Mouse (Mus musculus) kidney, embryonic 14.5 days (tissue): ENCODE results near the gene Fxyd3. TPM values are rescaled to one million over a fixed set of nuclear protein-coding genes. Genes with fewer than 3 reads are reported as not detected.

Experiments
- ATAC-seq: fragments of 200-750 bp; cut with Nextera tagmentation; 2 replicates; pipeline ENCODE4 v1.8.0; 2017; ENCODE audit warnings: moderate number of reproducible peaks, mild to moderate bottlenecking, moderate TSS enrichment, moderate library complexity; ENCODE audit not compliant: low FRiP score, low TSS enrichment
- H3K27ac ChIP-seq: fragments of 300-500 bp; sonication (generic); 2 replicates; pipeline ENCODE4 v1.5.1; 2014; ENCODE audit warnings: low read depth, mild to moderate bottlenecking, low read length, moderate library complexity, mixed read lengths
- H3K27me3 ChIP-seq: fragments of 300-500 bp; sonication (generic); 2 replicates; pipeline ENCODE4 v1.6.1; 2014; ENCODE audit warnings: mild to moderate bottlenecking, low read length; ENCODE audit not compliant: control insufficient read depth, insufficient read depth
- H3K36me3 ChIP-seq: fragments of 300-500 bp; sonication (generic); 2 replicates; pipeline ENCODE4 v1.6.1; 2014; ENCODE audit warnings: low read length, mixed read lengths; ENCODE audit not compliant: control insufficient read depth, insufficient read depth
- H3K4me1 ChIP-seq: fragments of 300-500 bp; sonication (generic); 2 replicates; pipeline ENCODE4 v1.6.1; 2014; ENCODE audit warnings: low read length, mixed read lengths; ENCODE audit not compliant: control insufficient read depth, insufficient read depth
- H3K4me2 ChIP-seq: fragments of 300-500 bp; sonication (generic); replicated peaks from 2 replicates; pipeline ENCODE4 v1.6.1; 2014; ENCODE audit warnings: low read depth, mild to moderate bottlenecking, low read length
- H3K4me3 ChIP-seq: fragments of 300-500 bp; sonication (generic); 2 replicates; pipeline ENCODE4 v1.5.1; 2014; ENCODE audit warnings: mild to moderate bottlenecking, low read length
- H3K9ac ChIP-seq: fragments of 300-500 bp; sonication (generic); 2 replicates; pipeline ENCODE4 v1.6.1; 2014; ENCODE audit warnings: low read depth, mild to moderate bottlenecking, low read length, moderate library complexity
- H3K9me3 ChIP-seq: fragments of 300-500 bp; sonication (generic); 2 replicates; pipeline ENCODE4 v1.6.1; 2016; ENCODE audit warnings: low read length; ENCODE audit not compliant: control insufficient read depth
- WGBS: fragments of 180-500 bp; shearing (Covaris S2); extraction: QIAGEN DNeasy Blood & Tissue Kit; methylation state at CpG from one replicate; pipeline ENCODE4 v1.1.7; 2014; 5-methylcytosine and 5-hydroxymethylcytosine counted together
- polyA plus RNA-seq: library from polyadenylated mRNA; unstranded; fragments of >200 nt; fragmentation: Nextera tagmentation; extraction: Ambion mirVana; gene quantifications from 2 replicates; pipeline ENCODE4 v1.2.1, GENCODE M21; 2014

Gene Fxyd3
- polyA plus RNA-seq, 1 experiment from 2014 or later: 13.4 TPM

- H3K27me3 ChIP-seq: no peaks in the 10 kb centered on the region
- ATAC-seq: no peak
- 78% methylated on average over 2 of the region's 2 CpGs for WGBS
- H3K4me2 ChIP-seq: no peak overlapping the region
- no peaks in the 10 kb centered on the region for H3K9me3 ChIP-seq
- no peak overlapping the region for H3K27ac ChIP-seq
- H3K36me3 ChIP-seq: no peaks in the 10 kb centered on the region
- no peak overlapping the region for H3K9ac ChIP-seq
- no peaks in the 10 kb centered on the region for H3K4me1 ChIP-seq
- H3K4me3 ChIP-seq: no peak overlapping the region
Observed at GRCm38 (mm10) chr7:31089721-31090120, 13.2 kb upstream of the Fxyd3 start.

DNA sequence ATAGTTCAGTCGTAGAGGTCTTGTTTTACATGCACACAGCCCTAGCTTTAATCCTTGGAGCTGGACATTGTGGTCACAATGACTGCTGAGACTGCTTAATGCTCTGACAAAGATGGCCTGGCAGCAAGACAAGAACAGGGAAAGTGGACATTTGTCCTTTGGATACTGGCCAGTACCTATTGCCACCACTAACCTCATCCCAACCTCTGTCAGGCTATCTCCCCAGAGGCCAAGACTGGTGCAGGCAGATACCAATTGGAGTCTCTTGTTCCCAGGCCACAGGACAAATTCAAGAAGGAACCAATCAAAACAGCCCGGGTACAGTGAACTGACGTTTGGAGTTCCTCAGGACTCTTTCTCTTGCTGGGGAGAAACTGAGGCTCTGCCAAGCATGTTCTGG lies 11.7 kb upstream of the Fxyd3 start:
- Histone ChIP-seq H3K27me3 (no peaks in the 10 kb centered on the region), H3K9ac (no peak overlapping the region), H3K36me3 (no peaks in the 10 kb centered on the region), H3K4me3 (no peak overlapping the region), H3K27ac (no peak overlapping the region), H3K9me3 (no peaks in the 10 kb centered on the region), H3K4me1 (no peaks in the 10 kb centered on the region), H3K4me2 (no peak overlapping the region)
- no peak for ATAC-seq
- 69% methylated on average over 3 of the region's 3 CpGs for WGBS

- 37% methylated on average over 2 of the region's 2 CpGs for WGBS
- no peaks in the 10 kb centered on the region for H3K9me3 ChIP-seq
Observed at GRCm38 (mm10) chr7:31087262-31087661, 10.8 kb upstream of the Fxyd3 start.

DNA sequence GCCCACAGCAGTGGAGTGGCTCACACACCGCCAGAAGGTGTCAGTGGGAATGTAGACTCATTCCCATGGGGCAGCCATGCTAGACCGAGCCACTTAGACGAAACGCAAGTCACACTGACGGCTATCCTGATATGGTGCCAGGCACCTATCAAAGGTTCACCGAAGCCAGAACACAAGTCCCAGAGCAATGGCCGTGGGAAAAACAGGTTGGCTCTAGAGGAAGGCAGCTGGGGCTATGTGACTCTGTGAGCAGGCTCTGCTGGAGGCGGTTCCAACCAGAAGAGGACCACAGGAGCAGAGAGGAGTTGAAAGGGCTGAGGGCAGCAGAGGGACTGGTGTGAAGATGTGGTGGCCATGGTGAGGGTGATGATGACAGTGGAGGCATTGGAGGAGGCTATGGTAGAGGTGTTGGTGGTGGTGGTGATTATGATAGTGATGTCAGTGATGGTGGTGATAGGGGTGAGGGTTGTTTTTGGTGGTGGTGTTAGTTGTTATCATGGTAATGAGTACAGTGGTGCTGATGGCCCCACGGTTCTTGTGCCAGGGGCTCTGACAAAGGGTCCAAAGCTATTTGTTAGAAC lies 9.8 kb upstream of the Fxyd3 start:
- Histone ChIP-seq H3K36me3 (no peaks in the 10 kb centered on the region), H3K9me3 (no peaks in the 10 kb centered on the region), H3K27ac (no peak overlapping the region), H3K9ac (no peak overlapping the region), H3K4me1 (no peaks in the 10 kb centered on the region), H3K4me2 (no peak overlapping the region), H3K4me3 (no peak overlapping the region), H3K27me3 (no peaks in the 10 kb centered on the region)
- 88% methylated on average over 9 of the region's 9 CpGs for WGBS
- no peak for ATAC-seq

More at GRCm38 (mm10) chr7:31087262-31087661, 10.8 kb upstream of the Fxyd3 start:
- no peak overlapping the region for H3K27ac ChIP-seq
- H3K9ac ChIP-seq: no peak overlapping the region
- no peaks in the 10 kb centered on the region for H3K27me3 ChIP-seq
- no peak overlapping the region for H3K4me3 ChIP-seq
- no peak overlapping the region for H3K4me2 ChIP-seq
- no peak for ATAC-seq
- no peaks in the 10 kb centered on the region for H3K36me3 ChIP-seq
- no peaks in the 10 kb centered on the region for H3K4me1 ChIP-seq

GRCm38 (mm10) chr7:31085171-31085570 lies 8.7 kb upstream of the Fxyd3 start:
- ATAC-seq: no peak
- Histone ChIP-seq H3K4me3 (no peak overlapping the region), H3K9me3 (no peaks in the 10 kb centered on the region), H3K36me3 (no peaks in the 10 kb centered on the region), H3K27me3 (no peaks in the 10 kb centered on the region), H3K27ac (no peak overlapping the region), H3K4me2 (no peak overlapping the region), H3K4me1 (no peaks in the 10 kb centered on the region), H3K9ac (no peak overlapping the region)
- 48% methylated on average over 3 of the region's 3 CpGs for WGBS

DNA sequence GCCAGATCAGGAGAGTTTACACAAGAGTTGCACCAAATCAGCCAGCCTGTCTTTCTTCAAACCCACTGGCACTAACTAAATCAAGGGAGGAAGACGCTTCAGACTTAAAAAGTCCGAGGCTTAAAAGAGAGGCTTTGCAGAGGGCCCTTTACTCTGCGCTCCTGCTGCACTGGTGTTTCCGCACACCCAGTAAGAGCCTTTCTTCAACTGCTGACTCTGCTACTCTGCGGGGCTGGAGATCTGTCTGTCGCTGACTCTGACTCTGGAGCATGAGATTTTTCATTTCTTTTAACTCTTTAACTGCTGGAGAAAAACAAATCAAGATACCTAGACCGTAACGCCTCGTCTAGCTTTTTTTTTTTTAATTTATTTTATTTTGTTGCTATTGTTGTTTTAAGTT lies 7.6 kb upstream of the Fxyd3 start:
- H3K27ac ChIP-seq: peak overlapping the region; percentile 30; the same call in 1 of the 2 replicates
- no peaks in the 10 kb centered on the region for H3K9me3 ChIP-seq
- ATAC-seq: peak; percentile 22; the same call in 1 of the 2 replicates
- no peaks in the 10 kb centered on the region for H3K36me3 ChIP-seq
- H3K4me2 ChIP-seq: no peak overlapping the region
- no peaks in the 10 kb centered on the region for H3K27me3 ChIP-seq
- 52% methylated on average over 9 of the region's 9 CpGs for WGBS
- no peaks in the 10 kb centered on the region for H3K4me1 ChIP-seq
- no peak overlapping the region for H3K4me3 ChIP-seq
- H3K9ac ChIP-seq: no peak overlapping the region

DNA sequence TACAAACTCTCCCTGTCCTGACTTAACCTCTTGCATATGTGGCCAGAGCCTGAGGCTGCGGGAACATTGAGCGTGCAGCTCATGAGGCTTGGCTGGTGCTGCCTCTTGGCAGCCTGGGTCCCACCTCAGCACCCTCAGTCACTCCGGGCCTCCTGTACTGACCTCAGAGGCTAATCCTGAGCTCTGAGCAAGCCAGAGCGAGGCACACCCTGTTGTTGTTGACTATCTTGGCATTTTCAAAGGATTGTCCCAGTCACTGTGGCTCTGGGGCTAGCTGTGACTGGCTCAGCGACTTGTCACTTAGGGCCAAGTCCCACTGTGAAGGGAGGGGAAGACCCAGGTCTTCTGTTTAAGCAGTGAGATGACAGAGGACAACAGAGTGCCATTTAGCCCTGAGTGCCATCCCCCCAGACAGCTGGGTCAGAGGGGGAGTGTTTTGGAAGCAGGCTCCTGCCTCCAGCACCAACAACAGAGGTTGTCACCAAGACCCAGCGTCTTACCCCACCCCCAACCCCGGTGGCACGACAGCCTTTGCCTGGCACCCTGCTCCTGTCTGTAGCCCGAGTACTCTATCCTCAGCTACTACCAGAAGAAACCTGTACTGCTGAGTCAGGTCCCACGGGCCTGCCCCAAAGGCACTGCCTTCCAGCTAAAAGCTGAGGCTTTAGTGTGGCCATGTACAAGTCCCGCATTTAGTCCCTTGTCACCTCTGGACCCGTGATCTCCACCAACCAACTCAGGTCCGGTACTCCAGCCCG lies 6.5 kb upstream of the Fxyd3 start:
- no peak overlapping the region for H3K27ac ChIP-seq
- no peak overlapping the region; the same call in 1 of the 2 replicates for H3K9ac ChIP-seq
- H3K27me3 ChIP-seq: no peaks in the 10 kb centered on the region
- no peak overlapping the region for H3K4me3 ChIP-seq
- H3K4me1 ChIP-seq: no peaks in the 10 kb centered on the region
- H3K4me2 ChIP-seq: no peak overlapping the region
- H3K9me3 ChIP-seq: no peaks in the 10 kb centered on the region
- 68% methylated on average over 14 of the region's 14 CpGs for WGBS
- no peak for ATAC-seq
- no peaks in the 10 kb centered on the region for H3K36me3 ChIP-seq

GRCm38 (mm10) chr7:31082106-31082505 lies 5.6 kb upstream of the Fxyd3 start:
- ATAC-seq: no peak
- H3K27me3 ChIP-seq: no peaks in the 10 kb centered on the region
- H3K9me3 ChIP-seq: no peaks in the 10 kb centered on the region
- no peak overlapping the region for H3K9ac ChIP-seq
- no peak overlapping the region for H3K27ac ChIP-seq
- no peak overlapping the region for H3K4me3 ChIP-seq
- no peak overlapping the region for H3K4me2 ChIP-seq
- no peaks in the 10 kb centered on the region for H3K36me3 ChIP-seq
- no peaks in the 10 kb centered on the region for H3K4me1 ChIP-seq

GRCm38 (mm10) chr7:31081106-31081505 lies 4.6 kb upstream of the Fxyd3 start:
- Histone ChIP-seq H3K4me2 (no peak overlapping the region), H3K36me3 (no peaks in the 10 kb centered on the region), H3K27me3 (no peaks in the 10 kb centered on the region), H3K4me3 (no peak overlapping the region), H3K9ac (no peak overlapping the region), H3K9me3 (no peaks in the 10 kb centered on the region), H3K4me1 (no peaks in the 10 kb centered on the region), H3K27ac (no peak overlapping the region)
- 61% methylated on average over 1 of the region's 1 CpGs for WGBS
- no peak for ATAC-seq
